In genomic region chrX:168672913-168673524, GRCm38 (mm10) we compare ENCODE assay signal across 8 mouse cellular contexts. TPM values are rescaled to one million over a fixed set of nuclear protein-coding genes. Genes with fewer than 3 reads are reported as not detected.
A peak's percentile ranks its signal among the peaks of the same experiment; 100 is the strongest.
DNase-seq lines count a peak whose midpoint lies in the region; ATAC-seq lines count a peak whose summit lies in the region.

No protein-coding gene starts in this region.

- peak overlapping the region; percentile 64 for H3K4me3 ChIP-seq in lung, embryonic 16.5 days (ENCODE audit: low read length)
- peak overlapping the region; percentile 53 for H3K4me3 ChIP-seq in embryonic facial prominence, embryonic 13.5 days
- H3K4me3 ChIP-seq in intestine, embryonic 15.5 days (replicated peaks), result peak overlapping the region; percentile 53
- H3K4me3 ChIP-seq in midbrain, embryonic 16.5 days (ENCODE audit: low read depth, low read length), result peak overlapping the region; percentile 51

- no peaks in the 10 kb centered on the region for H3K27me3 ChIP-seq in lung, embryonic 16.5 days (ENCODE audit: control insufficient read depth, insufficient read depth, low read depth, low read length)
- peaks cover 16% of the 10 kb centered on the region for H3K27me3 ChIP-seq in embryonic facial prominence, embryonic 13.5 days
- H3K27me3 ChIP-seq in intestine, embryonic 15.5 days (replicated peaks), result no peaks in the 10 kb centered on the region
- H3K27me3 ChIP-seq in midbrain, embryonic 16.5 days (ENCODE audit: control insufficient read depth, insufficient read depth, low read depth, low read length), result no peaks in the 10 kb centered on the region

- H3K9me3 ChIP-seq in lung, embryonic 16.5 days (ENCODE audit: control insufficient read depth, low read length), result no peaks in the 10 kb centered on the region; the same call in 1 of the 2 replicates
- no peaks in the 10 kb centered on the region for H3K9me3 ChIP-seq in embryonic facial prominence, embryonic 13.5 days
- H3K9me3 ChIP-seq in intestine, embryonic 15.5 days, result no peaks in the 10 kb centered on the region
- no peaks in the 10 kb centered on the region for H3K9me3 ChIP-seq in midbrain, embryonic 16.5 days (replicated peaks; ENCODE audit: control insufficient read depth, low read length, poor library complexity, severe bottlenecking)

- peak overlapping the region; percentile 75 for H3K9ac ChIP-seq in lung, embryonic 16.5 days (ENCODE audit: low read length)
- H3K9ac ChIP-seq in embryonic facial prominence, embryonic 13.5 days, result peak overlapping the region; percentile 73
- peak overlapping the region; percentile 62 for H3K9ac ChIP-seq in intestine, embryonic 15.5 days
- peak overlapping the region; percentile 65 for H3K9ac ChIP-seq in midbrain, embryonic 16.5 days (ENCODE audit: low read depth, low read length)

- no peaks in the 10 kb centered on the region for H3K4me1 ChIP-seq in lung, embryonic 16.5 days (replicated peaks; ENCODE audit: control insufficient read depth, insufficient read depth, low read length)
- H3K4me1 ChIP-seq in embryonic facial prominence, embryonic 13.5 days, result no peaks in the 10 kb centered on the region
- no peaks in the 10 kb centered on the region for H3K4me1 ChIP-seq in intestine, embryonic 15.5 days (replicated peaks)
- H3K4me1 ChIP-seq in midbrain, embryonic 16.5 days (ENCODE audit: control insufficient read depth, insufficient read depth, low read length), result no peaks in the 10 kb centered on the region

- ATAC-seq in lung, embryonic 16.5 days (ENCODE audit: low read depth), result peak; percentile 3; the same call in 1 of the 2 replicates
- ATAC-seq in embryonic facial prominence, embryonic 13.5 days (ENCODE audit: insufficient number of reproducible peaks, insufficient read depth, low FRiP score, low TSS enrichment, low read depth), result no peak
- ATAC-seq in intestine, embryonic 15.5 days, result no peak
- ATAC-seq in midbrain, embryonic 16.5 days, result peak; percentile 12

- peak overlapping the region; percentile 98 for H3K27ac ChIP-seq in lung, embryonic 16.5 days (ENCODE audit: low read length)
- peak overlapping the region; percentile 94 for H3K27ac ChIP-seq in embryonic facial prominence, embryonic 13.5 days
- peak overlapping the region; percentile 96 for H3K27ac ChIP-seq in intestine, embryonic 15.5 days
- H3K27ac ChIP-seq in midbrain, embryonic 16.5 days (ENCODE audit: low read length), result peak overlapping the region; percentile 91

- 14% methylated on average over 28 of the region's 31 CpGs for WGBS in lung, embryonic 16.5 days
- WGBS in embryonic facial prominence, embryonic 13.5 days, result 25% methylated on average over 31 of the region's 31 CpGs
- WGBS in intestine, embryonic 15.5 days, result 26% methylated on average over 31 of the region's 31 CpGs
- 11% methylated on average over 28 of the region's 31 CpGs for WGBS in midbrain, embryonic 16.5 days

- no peaks in the 10 kb centered on the region for H3K36me3 ChIP-seq in lung, embryonic 16.5 days (ENCODE audit: control insufficient read depth, insufficient read depth, low read length)
- peaks cover 9% of the 10 kb centered on the region for H3K36me3 ChIP-seq in embryonic facial prominence, embryonic 13.5 days
- H3K36me3 ChIP-seq in intestine, embryonic 15.5 days, result no peaks in the 10 kb centered on the region
- no peaks in the 10 kb centered on the region for H3K36me3 ChIP-seq in midbrain, embryonic 16.5 days (ENCODE audit: control insufficient read depth, insufficient read depth, low read length)

- peak; percentile 23 for DNase-seq in cerebellum, adult 11-12 months
- DNase-seq in cerebellum, adult 9-11 months, result no peak
- DNase-seq in lung, postnatal 10 days, result no peak
- no peak for DNase-seq in adrenal gland, adult 2 months

- peak overlapping the region; percentile 77 for H3K4me2 ChIP-seq in lung, embryonic 16.5 days (ENCODE audit: low read depth, low read length)
- peak overlapping the region; percentile 74 for H3K4me2 ChIP-seq in embryonic facial prominence, embryonic 13.5 days
- peak overlapping the region; percentile 81 for H3K4me2 ChIP-seq in intestine, embryonic 15.5 days (replicated peaks)
- peak overlapping the region; percentile 79 for H3K4me2 ChIP-seq in midbrain, embryonic 16.5 days (ENCODE audit: low read length)

RNA-seq across cellular contexts. Expression of gene Msl3, which starts 0.7 kb away (rescaled TPM):
- 43.7 and 46.4 TPM in 2 replicates for polyA plus RNA-seq in lung, embryonic 16.5 days (2015; fragmentation: Nextera tagmentation; extraction: Ambion mirVana)
- 33.2 and 33.7 TPM in 2 replicates for polyA plus RNA-seq in embryonic facial prominence, embryonic 13.5 days (2015; fragmentation: Nextera tagmentation; extraction: Ambion mirVana)
- polyA plus RNA-seq in intestine, embryonic 15.5 days (2015; fragmentation: Nextera tagmentation; extraction: Ambion mirVana), result 33.8 and 37.6 TPM in 2 replicates
- polyA plus RNA-seq in midbrain, embryonic 16.5 days (2015; fragmentation: Nextera tagmentation; extraction: Ambion mirVana), result 16.0 and 16.2 TPM in 2 replicates
- 10 to 100 TPM; 52.5 to 53.1 TPM for total RNA-seq in adrenal gland, adult 2 months (2021)
- polyA plus RNA-seq in adrenal gland, adult 2 months (2012; rRNA removed), result 10.5 and 11.4 TPM in 2 replicates

Comparison
In these comparisons a context has a peak if more than half of its experiments do, and no peak if none do; other contexts are left out.
1. ATAC-seq: peak in lung, embryonic 16.5 days (single experiment) and midbrain, embryonic 16.5 days (single experiment); none in embryonic facial prominence, embryonic 13.5 days (single experiment) and intestine, embryonic 15.5 days (single experiment).
2. Peak in every context shown above with its lines, with median percentiles within 50 percentile points of each other: H3K27ac ChIP-seq, H3K4me2 ChIP-seq, H3K4me3 ChIP-seq and H3K9ac ChIP-seq.